Comparison of ENCODE assay signal across 8 mouse cellular contexts in the genomic region with DNA sequence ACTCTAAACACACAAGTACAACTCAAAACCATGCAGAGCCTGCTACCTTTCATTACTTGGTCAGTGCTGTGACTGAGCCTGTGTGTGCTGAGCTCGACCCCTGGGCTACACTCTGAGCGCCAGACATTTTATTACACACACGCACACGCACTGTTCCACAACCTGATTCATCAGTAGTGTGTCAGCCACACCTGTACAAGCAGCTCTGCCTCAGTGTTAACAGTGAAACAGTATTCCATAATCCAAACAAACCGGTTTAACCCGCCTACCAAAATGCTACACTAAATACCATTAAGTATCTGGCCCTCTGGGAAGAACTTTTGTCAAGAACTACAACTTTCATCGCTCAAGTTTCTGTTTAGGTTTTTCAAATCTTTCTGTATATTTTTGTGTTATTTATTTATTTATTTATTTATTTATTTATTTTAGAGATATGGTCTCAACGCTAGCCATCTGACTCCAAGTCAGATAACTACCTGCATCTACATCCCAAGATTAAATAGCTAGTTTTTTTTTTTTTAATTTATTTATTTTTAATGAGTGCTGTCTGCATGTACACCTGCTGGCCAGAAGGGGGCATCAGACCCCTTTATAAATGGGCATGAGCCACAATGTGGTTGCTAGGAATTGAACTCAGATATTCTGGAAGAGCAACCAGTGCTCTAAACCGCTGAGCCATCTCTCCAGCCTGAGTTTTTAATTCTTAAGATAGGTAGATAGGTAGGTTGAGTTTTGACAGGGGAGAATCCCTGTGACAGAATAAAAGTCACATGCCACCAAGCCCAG. TPM values are rescaled to one million over a fixed set of nuclear protein-coding genes. Genes with fewer than 3 reads are reported as not detected.
A peak's percentile ranks its signal among the peaks of the same experiment; 100 is the strongest.
DNase-seq lines count a peak whose midpoint lies in the region; ATAC-seq and TF ChIP-seq lines count a peak whose summit lies in the region.
"Had no signal": no experiment of that assay in that cellular context is flagged by ENCODE, and none has a peak within 500 bp of the region (broad histone marks: within the 10 kb centered on the region; RNA-seq: fewer than 3 reads in every experiment).

No protein-coding gene starts in this region.

- H3K36me3 ChIP-seq in limb, embryonic 14.5 days (ENCODE audit: control insufficient read depth, insufficient read depth, low read length): no peaks in the 10 kb centered on the region
- no peaks in the 10 kb centered on the region for H3K36me3 ChIP-seq in limb, embryonic 10.5 days
- H3K36me3 ChIP-seq: hindbrain, embryonic 15.5 days had no signal

- H3K27ac ChIP-seq in limb, embryonic 14.5 days (replicated peaks; ENCODE audit: low read depth, low read length): no peak overlapping the region; the same call in 1 of the 2 replicates
- no peak overlapping the region for H3K27ac ChIP-seq in limb, embryonic 10.5 days
- H3K27ac ChIP-seq: hindbrain, embryonic 15.5 days had no signal

- H3K4me3 ChIP-seq in limb, embryonic 14.5 days (replicated peaks; ENCODE audit: low read length): no peak overlapping the region
- H3K4me3 ChIP-seq in limb, embryonic 10.5 days: no peak overlapping the region
- H3K4me3 ChIP-seq: hindbrain, embryonic 15.5 days had no signal

- H3K9me3 ChIP-seq in limb, embryonic 14.5 days (ENCODE audit: control insufficient read depth, low read length): no peaks in the 10 kb centered on the region
- no peaks in the 10 kb centered on the region for H3K9me3 ChIP-seq in limb, embryonic 10.5 days (replicated peaks)
- H3K9me3 ChIP-seq: hindbrain, embryonic 15.5 days had no signal

- ATAC-seq in limb, embryonic 14.5 days (ENCODE audit: low FRiP score, low read depth): no peak
- ATAC-seq in inflammation-experienced regulatory T-cells, adult 6 months: peak; percentile 71

- TF ChIP-seq POLR2A in limb, embryonic 14.5 days (IDR thresholded peaks at IDR 0.05; ENCODE audit: borderline replicate concordance, extremely low read depth, insufficient read depth, insufficient read length): no peak

- H3K4me2 ChIP-seq in limb, embryonic 14.5 days (replicated peaks; ENCODE audit: low read depth, low read length, severe bottlenecking): no peak overlapping the region
- H3K4me2 ChIP-seq: hindbrain, embryonic 15.5 days had no signal

- no peak overlapping the region for H3K9ac ChIP-seq in limb, embryonic 14.5 days (ENCODE audit: low read depth, low read length, severe bottlenecking)
- H3K9ac ChIP-seq: hindbrain, embryonic 15.5 days had no signal

- 50% methylated on average over 9 of the region's 9 CpGs for WGBS in limb, embryonic 14.5 days
- 68% methylated on average over 9 of the region's 9 CpGs for WGBS in limb, embryonic 10.5 days

- no peaks in the 10 kb centered on the region for H3K4me1 ChIP-seq in limb, embryonic 14.5 days (ENCODE audit: control insufficient read depth, insufficient read depth, low read length)
- no peaks in the 10 kb centered on the region for H3K4me1 ChIP-seq in limb, embryonic 10.5 days
- H3K4me1 ChIP-seq: hindbrain, embryonic 15.5 days had no signal

- DNase-seq in limb, embryonic 14.5 days (ENCODE audit: low spot score): peak; percentile 25
- DNase-seq in limb, embryonic 10.5 days (ENCODE audit: low spot score): no peak
- DNase-seq in MN1 (ENCODE audit: low spot score): peak; percentile 63
- DNase-seq in c-Kit-positive CD71-positive TER-119-positive erythroid progenitor cells, embryonic 14.5 days (ENCODE audit: low spot score): peak; percentile 46
- DNase-seq in retina, postnatal 1 day: peak; percentile 59
- no peak for DNase-seq in right cerebral cortex, postnatal 25 days

- no peaks in the 10 kb centered on the region for H3K27me3 ChIP-seq in limb, embryonic 14.5 days (ENCODE audit: control insufficient read depth, insufficient read depth, low read length)
- H3K27me3 ChIP-seq in limb, embryonic 10.5 days (ENCODE audit: low read depth, poor library complexity, severe bottlenecking): no peaks in the 10 kb centered on the region
- H3K27me3 ChIP-seq: hindbrain, embryonic 15.5 days had no signal

RNA-seq across cellular contexts. Expression of a gene that starts 11.1 kb away (rescaled TPM):
- 9.6 and 9.8 TPM in 2 replicates for polyA plus RNA-seq in limb, embryonic 14.5 days (2012; rRNA removed)
- 21.1 and 21.5 TPM in 2 replicates for polyA plus RNA-seq in limb, embryonic 14.5 days (2014; fragmentation: Nextera tagmentation; extraction: Ambion mirVana)
- 21.1 and 22.3 TPM in 2 replicates for polyA plus RNA-seq in limb, embryonic 10.5 days (2016; fragmentation: Nextera tagmentation; extraction: Ambion mirVana)
- polyA plus RNA-seq in inflammation-experienced regulatory T-cells, adult 6 months (2017; shearing (Covaris generic)): 10 to 100 TPM; 17.9 to 46.5 (median 40.8) TPM

RNA-seq across cellular contexts. Expression of a gene that starts 39.3 kb away (rescaled TPM):
- polyA plus RNA-seq in limb, embryonic 14.5 days (2012; rRNA removed): 18.4 and 20.2 TPM in 2 replicates
- 29.7 and 31.3 TPM in 2 replicates for polyA plus RNA-seq in limb, embryonic 14.5 days (2014; fragmentation: Nextera tagmentation; extraction: Ambion mirVana)
- polyA plus RNA-seq in limb, embryonic 10.5 days (2016; fragmentation: Nextera tagmentation; extraction: Ambion mirVana): 24.5 and 25.5 TPM in 2 replicates
- polyA plus RNA-seq in inflammation-experienced regulatory T-cells, adult 6 months (2017; shearing (Covaris generic)): 10 to 100 TPM; 23.8 to 31.8 (median 27.3) TPM

RNA-seq across cellular contexts. Expression of a gene that starts 39.4 kb away (rescaled TPM):
- 18.2 and 19.3 TPM in 2 replicates for polyA plus RNA-seq in limb, embryonic 14.5 days (2012; rRNA removed)
- 14.6 and 16.4 TPM in 2 replicates for polyA plus RNA-seq in limb, embryonic 14.5 days (2014; fragmentation: Nextera tagmentation; extraction: Ambion mirVana)
- 13.7 and 17.0 TPM in 2 replicates for polyA plus RNA-seq in limb, embryonic 10.5 days (2016; fragmentation: Nextera tagmentation; extraction: Ambion mirVana)
- 10 to 100 TPM; 10.6 to 16.1 (median 16.0) TPM for polyA plus RNA-seq in inflammation-experienced regulatory T-cells, adult 6 months (2017; shearing (Covaris generic))

Comparison
In these comparisons a context has a peak if more than half of its experiments do, and no peak if none do; other contexts are left out.
1. DNase-seq: peak in limb, embryonic 14.5 days (single experiment), MN1 (single experiment), c-Kit-positive CD71-positive TER-119-positive erythroid progenitor cells, embryonic 14.5 days (single experiment) and retina, postnatal 1 day (single experiment); none in limb, embryonic 10.5 days (single experiment) and right cerebral cortex, postnatal 25 days (single experiment).